Mouse (Mus musculus) neutrophil, adult 5-6 weeks (primary cell): ENCODE measurements around the gene Camk2n2. TPM values are rescaled to one million over a fixed set of nuclear protein-coding genes. Genes with fewer than 3 reads are reported as not detected.

ENCODE experiments used
- ATAC-seq: fragments of 151-379, 151-347 bp; 2 replicates; pipeline ENCODE4 v1.8.0; 2017; ENCODE audit warnings: mild to moderate bottlenecking, moderate TSS enrichment; ENCODE audit not compliant: insufficient number of reproducible peaks, poor library complexity, low FRiP score, severe bottlenecking; ENCODE audit errors: extremely low read depth
- total RNA-seq: library from RNA; stranded (forward); fragments of 200-1000 nt; gene quantifications from 2 replicates; pipeline ENCODE4 v1.2.3, GENCODE M21; 2017

Gene Camk2n2
- total RNA-seq, 1 experiment from 2014 or later = not detected

DNA sequence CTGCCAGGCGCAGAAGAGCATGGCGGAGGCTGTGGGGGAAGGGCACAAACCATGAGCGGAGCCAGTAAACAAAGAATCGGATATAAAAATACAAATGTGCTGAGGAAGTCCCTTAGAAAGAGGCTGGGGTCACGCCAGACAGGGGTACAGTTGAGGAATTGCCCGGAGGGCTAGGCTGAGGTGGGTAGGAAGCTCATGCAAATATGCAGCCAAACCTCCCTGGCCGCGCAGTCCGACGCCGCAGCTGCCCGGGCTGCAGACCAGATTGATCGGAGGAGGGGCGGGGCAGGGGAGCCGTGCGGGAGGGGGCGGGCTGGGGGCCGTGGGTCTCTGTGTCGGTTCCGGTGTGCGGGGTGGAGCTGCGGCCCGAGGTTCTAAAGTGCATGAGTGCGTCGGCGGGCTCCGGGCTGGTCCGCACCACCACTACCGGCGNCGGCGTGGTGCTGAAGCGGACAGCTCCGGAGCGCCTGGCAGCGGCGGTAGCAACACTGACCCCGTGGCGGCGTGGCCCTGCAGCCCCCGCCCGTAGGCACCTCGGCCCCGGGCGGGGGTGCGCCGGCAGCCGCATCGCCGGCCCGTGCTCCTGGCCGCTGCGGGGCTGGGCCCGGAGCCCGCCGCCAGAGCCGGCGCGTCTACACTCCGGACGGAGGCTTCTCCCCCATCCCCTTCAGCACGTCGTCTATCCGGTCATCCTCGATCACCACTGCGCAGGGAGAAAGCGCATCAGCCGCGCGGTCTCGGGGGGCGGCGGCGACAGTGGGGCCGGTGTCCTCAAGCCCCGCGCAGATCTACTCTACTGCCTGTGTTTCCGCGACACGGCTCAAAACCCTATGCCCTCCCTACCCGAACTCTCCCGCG is 1.3 kb downstream of the Camk2n2 start:
- no peak for ATAC-seq

DNA sequence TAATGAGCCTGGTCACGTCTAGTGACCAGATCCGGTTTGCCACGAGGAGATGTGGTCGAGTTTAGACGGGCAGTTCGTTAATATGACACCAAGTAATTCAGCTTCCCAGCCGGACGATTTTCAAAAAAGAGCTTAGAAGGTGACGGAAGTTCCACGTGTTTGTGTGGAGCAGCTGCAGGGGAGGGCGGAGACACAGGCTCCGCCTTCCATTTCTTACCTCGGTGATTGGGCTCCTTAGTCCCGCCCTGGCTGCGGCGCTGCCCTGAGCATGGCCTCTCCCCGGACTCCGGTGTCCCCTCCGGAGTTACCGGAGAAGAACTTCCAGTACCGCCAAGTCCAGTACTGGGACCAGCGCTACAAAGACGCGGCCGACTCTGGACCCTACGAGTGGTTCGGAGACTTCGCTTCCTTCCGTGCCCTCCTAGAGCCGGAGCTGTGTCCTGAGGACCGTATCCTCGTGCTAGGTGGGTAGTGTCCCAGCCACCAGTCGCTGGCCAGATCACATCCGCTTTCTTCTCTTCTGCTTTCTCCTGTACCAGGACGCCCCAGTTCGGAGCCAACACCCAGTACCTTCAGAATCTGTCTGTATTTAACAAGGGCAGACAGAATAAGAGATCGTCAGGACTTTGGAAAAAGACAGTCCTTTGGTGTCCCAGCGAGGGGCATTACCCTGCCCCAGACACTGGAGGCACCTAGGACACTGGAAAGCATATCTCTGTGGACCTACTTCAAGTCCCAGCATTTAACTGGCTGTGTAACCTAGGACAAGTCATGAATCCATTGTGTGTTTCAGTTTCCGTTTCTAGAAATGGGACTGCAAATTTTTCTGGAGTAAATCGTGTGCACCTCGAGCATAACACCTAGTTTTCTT is 9.5 kb downstream of the Camk2n2 start, which contains the start of the genes Eef1akmt4, Gm49333 and Alg3:
Gene Eef1akmt4, plus strand, starts transcription at position 237 of the 871 bp plus-strand sequence.
Gene Gm49333, plus strand, starts transcription at position 254 of the 871 bp plus-strand sequence.
Gene Alg3, minus strand, starts transcription at position 379 of the 871 bp plus-strand sequence.
- peak; percentile 92 for ATAC-seq

DNA sequence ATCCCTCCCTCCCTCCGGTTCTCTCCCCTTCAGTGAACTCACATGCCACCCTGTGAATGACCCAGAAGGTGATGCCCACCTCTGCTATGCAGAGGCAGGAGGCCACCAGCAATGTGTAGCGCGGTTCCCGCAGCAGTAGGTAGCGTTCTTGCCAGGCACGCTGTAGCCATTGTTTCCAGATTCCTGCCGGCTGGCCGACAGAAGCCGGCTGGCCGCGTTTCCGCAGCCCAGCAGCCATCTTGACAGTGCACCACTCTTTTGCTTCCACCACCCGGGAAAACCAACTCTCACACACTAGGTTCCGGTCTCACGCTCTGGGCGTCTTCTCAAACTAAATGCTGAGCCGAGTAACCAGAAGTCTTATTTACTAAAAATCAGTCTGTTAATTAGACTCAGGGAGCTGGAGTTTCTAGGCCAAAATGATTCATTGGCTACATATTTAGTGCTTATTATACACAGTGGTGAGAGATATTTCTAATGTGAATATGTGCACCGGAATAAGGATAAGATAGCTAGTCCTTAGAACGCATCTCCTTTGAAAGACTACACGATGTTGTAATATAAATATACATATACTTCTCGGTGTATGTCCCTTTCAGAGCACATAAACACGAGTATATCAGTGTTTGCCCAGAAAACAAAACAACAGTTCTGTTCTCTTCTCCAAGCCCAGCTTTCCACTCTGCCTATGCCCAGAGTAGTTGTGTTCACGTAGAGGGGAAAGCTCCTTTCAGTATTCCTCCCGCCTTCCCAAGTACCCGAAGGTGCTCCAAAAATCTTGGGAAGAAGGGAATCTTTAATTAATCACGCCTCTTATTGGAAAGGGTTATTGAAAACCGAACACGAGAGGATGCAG is 10.4 kb downstream of the Camk2n2 start:
- ATAC-seq = peak; percentile 72

DNA sequence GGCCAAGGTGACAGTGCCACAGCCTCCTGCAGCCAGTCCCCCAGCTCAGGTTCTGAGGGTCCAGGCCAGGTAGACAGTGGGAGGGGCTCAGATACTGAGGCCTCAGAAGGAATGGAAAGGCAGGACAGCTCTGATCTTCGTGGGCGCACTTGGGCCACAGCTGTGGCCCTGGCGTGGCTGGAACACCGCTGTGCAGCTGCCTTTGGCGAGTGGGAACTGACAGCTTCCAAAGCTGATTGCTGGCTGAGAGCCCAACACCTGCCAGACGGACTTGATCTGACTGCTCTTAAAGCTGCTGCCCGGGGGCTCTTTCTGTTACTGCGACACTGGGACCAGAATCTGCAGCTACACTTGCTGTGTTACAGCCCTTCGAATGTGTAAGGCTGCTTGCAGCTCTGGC is 16.4 kb downstream of the Camk2n2 start:
- no peak for ATAC-seq

DNA sequence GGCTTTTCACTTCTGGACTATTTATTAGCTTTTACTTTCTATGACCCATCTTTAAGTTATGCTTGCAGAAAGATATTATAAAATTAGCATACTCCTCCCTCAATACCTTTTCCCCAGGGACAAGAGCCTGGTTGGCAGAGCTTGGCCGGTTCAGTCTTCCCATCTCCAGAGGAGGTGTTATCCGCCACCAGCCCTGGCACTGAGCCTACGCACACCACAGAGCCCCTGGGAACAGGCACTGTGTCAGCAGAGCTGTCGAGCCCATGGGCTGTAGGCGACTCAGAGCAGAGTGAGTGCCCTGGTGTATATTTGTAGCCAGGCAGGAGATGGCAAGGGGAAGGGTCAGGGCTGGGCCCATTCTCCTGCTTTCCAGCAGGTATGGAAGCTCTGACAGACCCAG is 20.6 kb downstream of the Camk2n2 start:
- ATAC-seq = no peak

DNA sequence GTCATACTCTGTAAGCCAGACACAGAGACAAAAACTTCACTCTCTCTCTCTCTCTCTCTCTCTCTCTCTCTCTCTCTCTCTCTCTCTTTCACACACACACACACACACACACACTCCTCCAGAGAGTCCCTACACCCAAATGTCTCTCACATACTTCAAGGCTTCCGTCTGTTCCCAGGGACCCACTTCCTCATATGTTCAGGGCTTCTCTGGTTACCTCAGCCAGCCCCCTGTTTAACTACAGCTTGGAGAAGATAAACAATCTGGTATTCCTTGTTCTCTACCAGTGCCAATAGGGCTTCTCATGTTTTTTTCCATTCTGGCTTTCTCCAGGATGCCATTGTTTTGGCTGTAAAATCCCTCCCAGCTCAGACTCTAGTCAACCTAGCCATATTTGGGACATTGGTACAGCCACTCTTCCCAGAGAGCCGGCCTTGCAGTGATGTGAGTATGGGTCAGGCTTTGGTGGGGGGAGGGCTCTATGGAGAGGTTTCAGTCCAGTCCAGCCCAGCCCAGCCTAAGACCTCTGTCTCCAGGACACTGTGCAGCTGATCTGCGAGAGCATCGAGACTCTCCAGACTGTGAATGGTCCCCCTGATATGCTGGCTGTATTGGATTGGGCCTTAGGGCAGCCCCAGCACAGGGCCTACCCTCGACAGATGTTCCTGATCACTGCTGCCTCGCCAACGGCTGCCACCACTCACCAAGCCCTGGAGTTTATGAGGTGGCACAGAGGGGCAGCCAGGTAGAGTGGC is 24.2 kb downstream of the Camk2n2 start:
- no peak for ATAC-seq

DNA sequence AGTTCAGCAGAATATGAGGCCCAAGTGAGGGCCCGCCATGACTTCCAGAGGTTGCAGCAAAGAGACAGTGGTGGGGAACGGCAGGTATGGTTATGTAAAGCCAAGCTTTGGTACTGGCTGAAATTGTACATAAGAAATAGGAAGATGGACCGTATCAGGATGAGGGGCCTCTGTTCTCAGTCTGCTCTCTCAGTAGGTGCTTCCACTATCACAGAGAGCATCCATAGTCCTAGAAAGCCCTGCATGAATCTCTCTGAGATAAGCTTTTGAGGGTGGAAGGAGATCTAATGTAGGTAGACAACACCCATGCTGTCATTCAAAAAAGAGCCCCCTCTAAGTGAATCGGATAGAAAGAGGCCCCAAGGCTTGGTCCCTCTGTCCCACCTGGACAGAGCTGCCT is 25.4 kb downstream of the Camk2n2 start:
- ATAC-seq = no peak

DNA sequence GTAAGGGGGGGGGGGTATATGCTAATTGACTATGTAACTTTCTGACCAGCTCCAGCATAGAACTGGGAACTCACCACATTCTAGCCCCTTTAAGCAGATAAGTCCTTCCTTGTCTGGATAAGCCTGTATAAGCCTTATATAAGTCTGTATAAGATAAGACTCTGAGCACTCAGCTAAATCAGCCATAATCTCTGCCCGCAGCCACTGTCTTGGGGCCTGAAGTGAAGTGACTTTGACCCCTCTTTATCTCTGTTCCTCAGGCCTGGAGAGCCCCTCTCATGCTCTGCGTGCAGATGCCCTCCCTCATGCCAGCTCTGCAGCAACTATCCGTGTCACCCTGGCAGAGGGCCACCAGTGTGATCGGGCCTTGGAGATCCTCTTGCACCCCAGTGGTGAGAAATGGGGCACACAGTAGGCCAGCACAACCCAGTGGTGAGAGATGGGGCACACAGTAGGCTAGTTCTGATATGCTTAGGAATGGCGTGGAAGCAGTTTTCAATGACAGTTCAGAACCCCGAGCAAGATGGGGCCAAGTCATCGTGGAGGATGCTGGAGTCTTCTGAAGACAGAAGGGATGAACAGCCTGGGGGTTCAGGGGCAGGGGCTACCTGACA is 25.9 kb downstream of the Camk2n2 start:
- ATAC-seq = no peak

DNA sequence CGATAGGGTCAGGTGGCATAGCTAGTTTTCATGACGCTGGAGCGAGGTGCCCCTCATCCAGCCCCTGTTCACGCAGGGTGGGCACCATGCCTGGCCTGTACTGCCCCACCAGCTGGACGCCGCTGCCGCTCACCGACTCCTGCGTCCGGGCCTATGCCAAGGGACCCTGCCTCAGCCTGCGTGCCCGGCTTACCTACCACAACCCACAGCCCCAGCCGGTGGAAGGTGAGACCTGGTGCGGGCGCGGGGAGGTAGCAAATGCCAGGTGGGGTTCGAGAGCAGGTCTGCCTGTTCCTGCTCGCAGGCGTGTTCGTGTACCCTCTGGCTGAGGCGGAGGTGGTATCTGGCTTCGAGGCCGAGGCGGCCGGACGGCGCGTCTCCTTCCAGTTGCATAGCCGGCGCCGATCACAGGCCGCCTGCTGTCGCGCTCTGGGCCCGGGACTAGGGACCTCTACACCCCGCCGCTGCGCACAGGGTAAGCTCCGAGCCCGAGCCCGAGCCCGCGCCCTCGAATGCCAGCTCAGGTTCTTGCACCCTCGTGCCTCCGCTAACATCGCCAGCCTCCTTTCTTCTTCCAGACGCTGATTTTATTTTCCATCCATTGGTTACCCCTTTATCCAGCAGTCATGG is 29.9 kb downstream of the Camk2n2 start:
- no peak for ATAC-seq

DNA sequence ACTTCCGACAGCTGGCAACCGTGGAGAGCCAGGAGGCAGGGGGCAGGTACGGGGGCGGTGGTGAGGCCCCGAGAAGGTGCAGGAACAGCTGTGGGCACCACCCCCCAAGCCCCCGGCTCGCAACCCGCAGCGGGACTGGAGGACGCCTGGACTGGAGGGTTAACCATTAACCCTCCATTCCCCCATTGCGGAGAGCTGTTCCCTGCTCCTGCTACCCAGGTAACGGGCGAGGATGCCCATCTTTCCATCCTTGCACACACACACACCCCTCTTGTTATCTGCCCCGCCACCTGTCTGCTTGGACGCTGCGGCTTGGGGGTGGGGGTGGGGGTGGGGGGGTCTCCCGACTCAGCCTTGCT is 30.4 kb downstream of the Camk2n2 start:
- ATAC-seq = no peak

DNA sequence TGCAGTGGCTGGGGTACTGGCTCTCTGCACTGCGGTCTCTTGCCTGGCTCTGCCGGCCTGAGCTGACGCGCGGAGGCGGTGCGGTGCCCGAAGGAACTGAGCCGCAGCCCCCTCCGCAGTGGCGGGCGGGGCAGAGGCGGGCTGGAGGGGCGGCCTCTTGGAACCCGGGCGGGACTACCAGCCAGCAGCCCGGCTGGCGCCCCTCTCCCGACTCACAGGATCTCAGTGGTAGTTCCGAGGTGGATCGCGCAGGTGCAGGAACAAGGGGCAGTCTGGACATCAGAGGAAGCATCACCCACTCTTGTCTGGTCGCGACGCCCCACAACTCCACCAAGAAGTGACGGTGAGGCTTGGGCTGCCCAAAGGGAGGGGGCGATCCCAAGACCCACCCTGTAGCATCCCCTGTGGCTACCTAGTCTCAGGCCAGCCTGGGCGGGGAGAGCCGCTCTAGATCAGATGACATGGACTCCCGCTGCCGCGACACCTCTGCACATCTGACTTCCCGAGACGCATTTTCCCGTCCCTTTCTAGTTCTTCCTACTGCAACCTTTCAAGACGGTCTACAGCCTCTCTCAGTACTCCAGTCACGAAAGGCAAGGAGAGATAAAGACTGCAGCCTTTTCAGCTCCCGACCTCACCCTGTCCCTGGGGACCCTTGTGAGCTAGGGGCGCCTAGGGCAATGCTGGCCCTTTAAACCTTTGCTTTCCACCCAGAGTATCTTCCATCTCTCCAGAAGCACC is 31.0 kb downstream of the Camk2n2 start:
- no peak for ATAC-seq

DNA sequence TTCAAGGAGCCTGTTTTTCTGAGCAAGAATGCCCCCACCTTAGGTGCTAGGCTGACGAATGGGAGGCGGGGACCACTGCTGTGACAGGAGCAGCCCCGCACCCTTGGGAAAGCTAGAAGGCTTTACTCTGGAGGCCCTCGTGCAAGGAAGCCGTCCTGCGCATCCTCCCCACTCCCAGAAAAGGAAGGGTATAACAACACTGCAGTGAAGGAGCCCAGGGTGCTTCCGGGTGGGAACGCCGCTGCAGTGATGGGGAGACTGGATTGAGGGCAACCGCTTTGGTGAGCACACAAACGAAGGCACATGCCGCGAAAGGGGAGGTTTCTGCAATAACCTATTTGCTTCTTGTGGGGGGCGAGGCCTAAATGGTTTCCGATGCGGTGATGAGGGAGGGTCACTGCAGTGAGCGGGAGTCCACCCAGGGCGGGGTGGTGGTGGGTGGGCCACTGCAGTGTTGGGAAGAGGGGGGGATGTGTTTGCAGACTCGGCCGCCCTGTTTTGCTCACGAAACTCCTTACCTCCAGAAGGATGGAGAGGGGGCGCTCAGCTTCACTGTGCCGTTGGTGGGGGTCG is 31.6 kb downstream of the Camk2n2 start, which contains the start of gene Vwa5b2:
Gene Vwa5b2, plus strand, starts transcription at position 106 of the 573 bp plus-strand sequence.
- ATAC-seq = no peak

Other genes with a start within 250 kb of the Camk2n2 start
- gene Abcc5, start 194.9 kb downstream of the Camk2n2 start, total RNA-seq = 23.8 and 24.0 TPM in 2 replicates
- gene Eif2b5, start 122.5 kb downstream of the Camk2n2 start, total RNA-seq = 47.6 and 49.8 TPM in 2 replicates
- gene Dvl3, start 104.3 kb downstream of the Camk2n2 start, total RNA-seq = 7.1 and 8.8 TPM in 2 replicates
- gene Ap2m1, start 85.8 kb downstream of the Camk2n2 start, total RNA-seq = 176 and 177 TPM in 2 replicates
- 121 and 129 TPM in 2 replicates for gene Abcf3, start 72.7 kb downstream of the Camk2n2 start, total RNA-seq
- not detected in 2 replicates for gene Vwa5b2, start 31.8 kb downstream of the Camk2n2 start, total RNA-seq
- gene Eef1akmt4, start 9.7 kb downstream of the Camk2n2 start, total RNA-seq = 0.35 and 1.2 TPM in 2 replicates
- not detected in 2 replicates for gene Gm49333, start 9.7 kb downstream of the Camk2n2 start, total RNA-seq
- 4.2 and 6.5 TPM in 2 replicates for gene Alg3, start 9.6 kb downstream of the Camk2n2 start, total RNA-seq
- not detected in 2 replicates for gene Ece2, start 8.5 kb upstream of the Camk2n2 start, total RNA-seq
- gene Psmd2, start 30.4 kb upstream of the Camk2n2 start, total RNA-seq = 81.6 and 82.6 TPM in 2 replicates
- 148 and 172 TPM in 2 replicates for gene Eif4g1, start 47.0 kb upstream of the Camk2n2 start, total RNA-seq
- 0.61 TPM in 1 of 2 replicates, not detected in the other for gene Fam131a, start 72.0 kb upstream of the Camk2n2 start, total RNA-seq
- gene Polr2h, start 96.4 kb upstream of the Camk2n2 start, total RNA-seq = 14.7 and 21.9 TPM in 2 replicates
- gene Clcn2, start 96.5 kb upstream of the Camk2n2 start, total RNA-seq = 2.7 and 4.2 TPM in 2 replicates
- gene Chrd, start 111.8 kb upstream of the Camk2n2 start, total RNA-seq = not detected in 2 replicates
- not detected in 2 replicates for gene Thpo, start 113.2 kb upstream of the Camk2n2 start, total RNA-seq